Mouse (Mus musculus): ENCODE measurements at regions not wholly inside any gene's neighbourhood (a gene's known extent, or its start where the extent isn't known, plus 50 kb on each side); places are given as distances from the start of the nearest gene placed in this dataset.

GRCm38 (mm10) chr1:55827191-55827590, 421.5 kb downstream of the Plcl1 start:
- TF ChIP-seq CTCF (IDR thresholded peaks at IDR 0.05; ENCODE audit: borderline replicate concordance, insufficient read depth, low read length) (no peak), POLR2A (IDR thresholded peaks at IDR 0.05; ENCODE audit: low read depth, low read length) (no peak)

Measured in embryonic fibroblast, embryonic 13.5 days (primary cell).